8 mouse cellular contexts compared by ENCODE assay signal in genomic region chr3:95872048-95872447, GRCm38 (mm10). TPM values are rescaled to one million over a fixed set of nuclear protein-coding genes. Genes with fewer than 3 reads are reported as not detected.
DNase-seq lines count a peak whose midpoint lies in the region; ATAC-seq and TF ChIP-seq lines count a peak whose summit lies in the region.

No protein-coding gene starts in this region.

- H3K9me3 ChIP-seq in hindbrain, embryonic 12.5 days (replicated peaks), result no peaks in the 10 kb centered on the region
- no peaks in the 10 kb centered on the region for H3K9me3 ChIP-seq in midbrain, embryonic 13.5 days

- peak overlapping the region; percentile 75 for H3K4me2 ChIP-seq in hindbrain, embryonic 12.5 days (replicated peaks)
- H3K4me2 ChIP-seq in midbrain, embryonic 13.5 days (replicated peaks), result peak overlapping the region; percentile 88

- peak overlapping the region; percentile 76; the same call in 1 of the 2 replicates for H3K9ac ChIP-seq in hindbrain, embryonic 12.5 days
- peak overlapping the region; percentile 80 for H3K9ac ChIP-seq in midbrain, embryonic 13.5 days (replicated peaks)

- WGBS in hindbrain, embryonic 12.5 days, result 79% methylated on average over 7 of the region's 7 CpGs
- 78% methylated on average over 7 of the region's 7 CpGs for WGBS in midbrain, embryonic 13.5 days

- H3K4me3 ChIP-seq in bone marrow macrophage, adult 2 months (ENCODE audit: insufficient read depth, low read length), result peak overlapping the region; percentile 55
- peak overlapping the region; percentile 56 for H3K4me3 ChIP-seq in hindbrain, embryonic 12.5 days
- H3K4me3 ChIP-seq in midbrain, embryonic 13.5 days (replicated peaks), result peak overlapping the region; percentile 74

- no peak for TF ChIP-seq CTCF in bone marrow macrophage, adult 2 months (IDR thresholded peaks at IDR 0.05; ENCODE audit: low read depth, low read length)

- peaks cover 16% of the 10 kb centered on the region for H3K36me3 ChIP-seq in hindbrain, embryonic 12.5 days
- H3K36me3 ChIP-seq in midbrain, embryonic 13.5 days, result peaks cover 26% of the 10 kb centered on the region

- TF ChIP-seq POLR2A in bone marrow macrophage, adult 2 months (IDR thresholded peaks at IDR 0.05; ENCODE audit: borderline replicate concordance, low read depth, low read length), result no peak

- no peak overlapping the region for H3K27ac ChIP-seq in bone marrow macrophage, adult 2 months (ENCODE audit: insufficient read depth, low read depth, low read length)
- no peak overlapping the region for H3K27ac ChIP-seq in hindbrain, embryonic 12.5 days
- no peak overlapping the region; the same call in 1 of the 2 replicates for H3K27ac ChIP-seq in midbrain, embryonic 13.5 days

- ATAC-seq in hindbrain, embryonic 12.5 days (ENCODE audit: low FRiP score), result no peak
- ATAC-seq in midbrain, embryonic 13.5 days, result no peak
- ATAC-seq in cerebellum, adult (ENCODE audit: insufficient number of reproducible peaks, low FRiP score, low TSS enrichment), result no peak

- peak; percentile 56 for DNase-seq in kidney, adult 9 months
- no peak for DNase-seq in kidney, postnatal 4 days
- no peak for DNase-seq in layer of hippocampus, postnatal 25 days (ENCODE audit: extremely low spot score in 1 of 2, low spot score in 1 of 2)
- DNase-seq in urinary bladder, adult 2 months (ENCODE audit: low spot score), result no peak

- H3K27me3 ChIP-seq in hindbrain, embryonic 12.5 days, result no peaks in the 10 kb centered on the region
- no peaks in the 10 kb centered on the region for H3K27me3 ChIP-seq in midbrain, embryonic 13.5 days

- H3K4me1 ChIP-seq in bone marrow macrophage, adult 2 months (ENCODE audit: control insufficient read depth, insufficient read depth, low read length), result peaks cover 7% of the 10 kb centered on the region; the same call in 1 of the 2 replicates
- H3K4me1 ChIP-seq in hindbrain, embryonic 12.5 days, result peaks cover 17% of the 10 kb centered on the region
- peaks cover 25% of the 10 kb centered on the region for H3K4me1 ChIP-seq in midbrain, embryonic 13.5 days (replicated peaks)

RNA-seq across cellular contexts. Expression of gene Mrps21, which starts 0.7 kb away (rescaled TPM):
- polyA plus RNA-seq in bone marrow macrophage, adult 2 months (2012; ENCODE audit: insufficient read depth, insufficient read length, missing spikeins), result 227 and 228 TPM in 2 replicates
- polyA plus RNA-seq in hindbrain, embryonic 12.5 days (2016; fragmentation: Nextera tagmentation; extraction: Ambion mirVana), result 309 and 346 TPM in 2 replicates
- polyA plus RNA-seq in midbrain, embryonic 13.5 days (2015; fragmentation: Nextera tagmentation; extraction: Ambion mirVana), result 340 TPM in 2 replicates
- total RNA-seq in layer of hippocampus, postnatal 25 days (2021), result 100 to 1,000 TPM; 151 to 172 TPM
- 245 and 291 TPM in 2 replicates for polyA plus RNA-seq in urinary bladder, adult 2 months (2012; rRNA removed)

RNA-seq across cellular contexts. Expression of gene Ciart, which starts 10.0 kb away (rescaled TPM):
- polyA plus RNA-seq in bone marrow macrophage, adult 2 months (2012; ENCODE audit: insufficient read depth, insufficient read length, missing spikeins), result 1.6 and 1.7 TPM in 2 replicates
- 4.0 and 7.7 TPM in 2 replicates for polyA plus RNA-seq in hindbrain, embryonic 12.5 days (2016; fragmentation: Nextera tagmentation; extraction: Ambion mirVana)
- polyA plus RNA-seq in midbrain, embryonic 13.5 days (2015; fragmentation: Nextera tagmentation; extraction: Ambion mirVana), result 3.2 and 4.8 TPM in 2 replicates
- 10 to 100 TPM in 1 of 2 experiments, 1 to 10 TPM in 1; 9.4 to 11.5 TPM for total RNA-seq in layer of hippocampus, postnatal 25 days (2021)
- polyA plus RNA-seq in urinary bladder, adult 2 months (2012; rRNA removed), result 37.5 and 49.5 TPM in 2 replicates

RNA-seq across cellular contexts. Expression of gene Prpf3, which starts 16.4 kb away (rescaled TPM):
- polyA plus RNA-seq in bone marrow macrophage, adult 2 months (2012; ENCODE audit: insufficient read depth, insufficient read length, missing spikeins), result 33.0 and 34.9 TPM in 2 replicates
- 52.5 and 56.9 TPM in 2 replicates for polyA plus RNA-seq in hindbrain, embryonic 12.5 days (2016; fragmentation: Nextera tagmentation; extraction: Ambion mirVana)
- 39.5 and 48.0 TPM in 2 replicates for polyA plus RNA-seq in midbrain, embryonic 13.5 days (2015; fragmentation: Nextera tagmentation; extraction: Ambion mirVana)
- total RNA-seq in layer of hippocampus, postnatal 25 days (2021), result 10 to 100 TPM; 29.2 to 33.7 TPM
- 26.6 and 29.7 TPM in 2 replicates for polyA plus RNA-seq in urinary bladder, adult 2 months (2012; rRNA removed)

RNA-seq across cellular contexts. Expression of gene BC028528, which starts 19.8 kb away (rescaled TPM):
- 145 and 162 TPM in 2 replicates for polyA plus RNA-seq in bone marrow macrophage, adult 2 months (2012; ENCODE audit: insufficient read depth, insufficient read length, missing spikeins)
- polyA plus RNA-seq in hindbrain, embryonic 12.5 days (2016; fragmentation: Nextera tagmentation; extraction: Ambion mirVana), result 9.2 and 12.1 TPM in 2 replicates
- 12.9 and 14.4 TPM in 2 replicates for polyA plus RNA-seq in midbrain, embryonic 13.5 days (2015; fragmentation: Nextera tagmentation; extraction: Ambion mirVana)
- total RNA-seq in layer of hippocampus, postnatal 25 days (2021), result 1 to 10 TPM; 4.2 to 6.5 TPM
- 28.6 and 30.4 TPM in 2 replicates for polyA plus RNA-seq in urinary bladder, adult 2 months (2012; rRNA removed)

RNA-seq across cellular contexts. Expression of gene Aph1a, which starts 21.7 kb away (rescaled TPM):
- polyA plus RNA-seq in bone marrow macrophage, adult 2 months (2012; ENCODE audit: insufficient read depth, insufficient read length, missing spikeins), result 116 and 118 TPM in 2 replicates
- polyA plus RNA-seq in hindbrain, embryonic 12.5 days (2016; fragmentation: Nextera tagmentation; extraction: Ambion mirVana), result 32.4 and 36.8 TPM in 2 replicates
- polyA plus RNA-seq in midbrain, embryonic 13.5 days (2015; fragmentation: Nextera tagmentation; extraction: Ambion mirVana), result 32.6 and 33.8 TPM in 2 replicates
- total RNA-seq in layer of hippocampus, postnatal 25 days (2021), result 10 to 100 TPM; 71.6 to 76.2 TPM
- polyA plus RNA-seq in urinary bladder, adult 2 months (2012; rRNA removed), result 84.0 and 96.2 TPM in 2 replicates
